Mouse (Mus musculus): ENCODE results near the gene Psma5. TPM values are rescaled to one million over a fixed set of nuclear protein-coding genes. Genes with fewer than 3 reads are reported as not detected.

The Psma5 gene
- polyA plus RNA-seq, 1 experiment from 2014 or later = 294 TPM

- Histone ChIP-seq H3K9ac (replicated peaks; ENCODE audit: low read depth, low read length) (no peak overlapping the region), H3K27ac (ENCODE audit: low read length) (no peak overlapping the region)
- ATAC-seq (ENCODE audit: insufficient number of reproducible peaks, insufficient read depth, low FRiP score, low read depth) = no peak
These were observed 54.2 kb downstream of the Psma5 start for GRCm38 (mm10) chr3:108310921-108311341.

DNA sequence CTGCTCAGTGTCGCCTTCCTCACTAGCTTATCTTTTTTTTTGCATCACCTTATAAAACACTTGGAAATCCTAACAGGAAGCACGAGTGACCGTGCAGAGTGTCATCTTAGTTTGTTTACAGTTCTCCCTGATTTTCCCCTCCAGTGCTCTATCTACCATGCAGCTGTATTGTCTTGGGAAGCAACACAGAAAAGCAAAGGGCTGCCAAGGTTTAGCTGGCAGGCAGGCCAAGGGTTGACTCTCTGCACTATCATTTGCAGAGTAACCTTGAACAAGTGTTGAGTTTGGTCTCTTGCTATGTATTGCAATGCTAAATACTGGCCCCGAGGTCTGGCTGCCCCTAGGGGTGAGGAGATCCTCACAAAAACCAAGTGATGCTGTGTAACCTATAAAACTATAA lies 55.0 kb downstream of the Psma5 start:
- Histone ChIP-seq H3K36me3 (ENCODE audit: control insufficient read depth, insufficient read depth, low read length) (no peaks in the 10 kb centered on the region), H3K4me3 (ENCODE audit: low read depth, low read length) (no peak overlapping the region), H3K9me3 (ENCODE audit: control insufficient read depth, low read depth, low read length) (no peaks in the 10 kb centered on the region), H3K4me2 (replicated peaks; ENCODE audit: low read depth, low read length) (no peak overlapping the region), H3K27ac (ENCODE audit: low read length) (no peak overlapping the region), H3K9ac (replicated peaks; ENCODE audit: low read depth, low read length) (no peak overlapping the region), H3K27me3 (ENCODE audit: control insufficient read depth, insufficient read depth, low read length) (no peaks in the 10 kb centered on the region), H3K4me1 (ENCODE audit: control insufficient read depth, insufficient read depth, low read length) (no peaks in the 10 kb centered on the region)
- no peak for ATAC-seq (ENCODE audit: insufficient number of reproducible peaks, insufficient read depth, low FRiP score, low read depth)
- WGBS = 71% methylated on average over 4 of the region's 4 CpGs

More at GRCm38 (mm10) chr3:108310921-108311341, 54.2 kb downstream of the Psma5 start:
- H3K36me3 ChIP-seq (ENCODE audit: control insufficient read depth, insufficient read depth, low read length) = no peaks in the 10 kb centered on the region
- no peaks in the 10 kb centered on the region for H3K9me3 ChIP-seq (ENCODE audit: control insufficient read depth, low read depth, low read length)
- H3K4me3 ChIP-seq (ENCODE audit: low read depth, low read length) = no peak overlapping the region
- no peaks in the 10 kb centered on the region for H3K27me3 ChIP-seq (ENCODE audit: control insufficient read depth, insufficient read depth, low read length)
- no peak overlapping the region for H3K4me2 ChIP-seq (replicated peaks; ENCODE audit: low read depth, low read length)
- no peaks in the 10 kb centered on the region for H3K4me1 ChIP-seq (ENCODE audit: control insufficient read depth, insufficient read depth, low read length)

GRCm38 (mm10) chr3:108312414-108312813 lies 55.7 kb downstream of the Psma5 start:
- no peak overlapping the region for H3K4me3 ChIP-seq (ENCODE audit: low read depth, low read length)
- no peaks in the 10 kb centered on the region for H3K27me3 ChIP-seq (ENCODE audit: control insufficient read depth, insufficient read depth, low read length)
- H3K36me3 ChIP-seq (ENCODE audit: control insufficient read depth, insufficient read depth, low read length) = no peaks in the 10 kb centered on the region
- no peak overlapping the region for H3K4me2 ChIP-seq (replicated peaks; ENCODE audit: low read depth, low read length)
- H3K9ac ChIP-seq (replicated peaks; ENCODE audit: low read depth, low read length) = no peak overlapping the region
- no peak overlapping the region for H3K27ac ChIP-seq (ENCODE audit: low read length)
- H3K9me3 ChIP-seq (ENCODE audit: control insufficient read depth, low read depth, low read length) = no peaks in the 10 kb centered on the region
- ATAC-seq (ENCODE audit: insufficient number of reproducible peaks, insufficient read depth, low FRiP score, low read depth) = no peak
- H3K4me1 ChIP-seq (ENCODE audit: control insufficient read depth, insufficient read depth, low read length) = no peaks in the 10 kb centered on the region

GRCm38 (mm10) chr3:108313138-108313537 lies 56.4 kb downstream of the Psma5 start:
- Histone ChIP-seq H3K9me3 (ENCODE audit: control insufficient read depth, low read depth, low read length) (no peaks in the 10 kb centered on the region), H3K36me3 (ENCODE audit: control insufficient read depth, insufficient read depth, low read length) (no peaks in the 10 kb centered on the region), H3K27me3 (ENCODE audit: control insufficient read depth, insufficient read depth, low read length) (no peaks in the 10 kb centered on the region), H3K4me1 (ENCODE audit: control insufficient read depth, insufficient read depth, low read length) (no peaks in the 10 kb centered on the region), H3K9ac (replicated peaks; ENCODE audit: low read depth, low read length) (no peak overlapping the region), H3K4me2 (replicated peaks; ENCODE audit: low read depth, low read length) (no peak overlapping the region), H3K27ac (ENCODE audit: low read length) (no peak overlapping the region), H3K4me3 (ENCODE audit: low read depth, low read length) (no peak overlapping the region)
- 78% methylated on average over 4 of the region's 4 CpGs for WGBS
- ATAC-seq (ENCODE audit: insufficient number of reproducible peaks, insufficient read depth, low FRiP score, low read depth) = no peak

GRCm38 (mm10) chr3:108314038-108314675 lies 57.4 kb downstream of the Psma5 start:
- no peak overlapping the region for H3K4me3 ChIP-seq (ENCODE audit: low read depth, low read length)
- no peaks in the 10 kb centered on the region for H3K9me3 ChIP-seq (ENCODE audit: control insufficient read depth, low read depth, low read length)
- 63% methylated on average over 8 of the region's 8 CpGs for WGBS
- no peak overlapping the region for H3K4me2 ChIP-seq (replicated peaks; ENCODE audit: low read depth, low read length)
- H3K4me1 ChIP-seq (ENCODE audit: control insufficient read depth, insufficient read depth, low read length) = no peaks in the 10 kb centered on the region
- no peak overlapping the region for H3K9ac ChIP-seq (replicated peaks; ENCODE audit: low read depth, low read length)
- no peaks in the 10 kb centered on the region for H3K36me3 ChIP-seq (ENCODE audit: control insufficient read depth, insufficient read depth, low read length)
- no peak overlapping the region for H3K27ac ChIP-seq (ENCODE audit: low read length)
- no peak for ATAC-seq (ENCODE audit: insufficient number of reproducible peaks, insufficient read depth, low FRiP score, low read depth)
- H3K27me3 ChIP-seq (ENCODE audit: control insufficient read depth, insufficient read depth, low read length) = no peaks in the 10 kb centered on the region

GRCm38 (mm10) chr3:108318517-108318916 lies 61.8 kb downstream of the Psma5 start:
- no peaks in the 10 kb centered on the region for H3K27me3 ChIP-seq (ENCODE audit: control insufficient read depth, insufficient read depth, low read length)
- no peaks in the 10 kb centered on the region for H3K4me1 ChIP-seq (ENCODE audit: control insufficient read depth, insufficient read depth, low read length)
- no peak overlapping the region for H3K4me2 ChIP-seq (replicated peaks; ENCODE audit: low read depth, low read length)
- no peaks in the 10 kb centered on the region for H3K36me3 ChIP-seq (ENCODE audit: control insufficient read depth, insufficient read depth, low read length)
- 61% methylated on average over 2 of the region's 2 CpGs for WGBS
- no peaks in the 10 kb centered on the region for H3K9me3 ChIP-seq (ENCODE audit: control insufficient read depth, low read depth, low read length)
- H3K9ac ChIP-seq (replicated peaks; ENCODE audit: low read depth, low read length) = no peak overlapping the region
- no peak overlapping the region for H3K4me3 ChIP-seq (ENCODE audit: low read depth, low read length)
- no peak for ATAC-seq (ENCODE audit: insufficient number of reproducible peaks, insufficient read depth, low FRiP score, low read depth)
- no peak overlapping the region for H3K27ac ChIP-seq (ENCODE audit: low read length)

GRCm38 (mm10) chr3:108321671-108322070 lies 64.9 kb downstream of the Psma5 start:
- no peaks in the 10 kb centered on the region for H3K4me1 ChIP-seq (ENCODE audit: control insufficient read depth, insufficient read depth, low read length)
- no peak overlapping the region for H3K9ac ChIP-seq (replicated peaks; ENCODE audit: low read depth, low read length)
- no peaks in the 10 kb centered on the region for H3K27me3 ChIP-seq (ENCODE audit: control insufficient read depth, insufficient read depth, low read length)
- H3K9me3 ChIP-seq (ENCODE audit: control insufficient read depth, low read depth, low read length) = no peaks in the 10 kb centered on the region
- ATAC-seq (ENCODE audit: insufficient number of reproducible peaks, insufficient read depth, low FRiP score, low read depth) = no peak
- 68% methylated on average over 4 of the region's 4 CpGs for WGBS
- no peak overlapping the region for H3K27ac ChIP-seq (ENCODE audit: low read length)
- no peak overlapping the region for H3K4me3 ChIP-seq (ENCODE audit: low read depth, low read length)
- peaks cover 3% of the 10 kb centered on the region; the same call in 1 of the 2 replicates for H3K36me3 ChIP-seq (ENCODE audit: control insufficient read depth, insufficient read depth, low read length)
- no peak overlapping the region for H3K4me2 ChIP-seq (replicated peaks; ENCODE audit: low read depth, low read length)

- 85% methylated on average over 4 of the region's 4 CpGs for WGBS
- Histone ChIP-seq H3K36me3 (ENCODE audit: control insufficient read depth, insufficient read depth, low read length) (peaks cover 3% of the 10 kb centered on the region; the same call in 1 of the 2 replicates), H3K27ac (ENCODE audit: low read length) (no peak overlapping the region), H3K9ac (replicated peaks; ENCODE audit: low read depth, low read length) (no peak overlapping the region), H3K4me2 (replicated peaks; ENCODE audit: low read depth, low read length) (no peak overlapping the region), H3K4me3 (ENCODE audit: low read depth, low read length) (no peak overlapping the region), H3K4me1 (ENCODE audit: control insufficient read depth, insufficient read depth, low read length) (no peaks in the 10 kb centered on the region), H3K9me3 (ENCODE audit: control insufficient read depth, low read depth, low read length) (no peaks in the 10 kb centered on the region), H3K27me3 (ENCODE audit: control insufficient read depth, insufficient read depth, low read length) (no peaks in the 10 kb centered on the region)
- ATAC-seq (ENCODE audit: insufficient number of reproducible peaks, insufficient read depth, low FRiP score, low read depth) = no peak
These were observed 65.4 kb downstream of the Psma5 start for GRCm38 (mm10) chr3:108322136-108322535.

DNA sequence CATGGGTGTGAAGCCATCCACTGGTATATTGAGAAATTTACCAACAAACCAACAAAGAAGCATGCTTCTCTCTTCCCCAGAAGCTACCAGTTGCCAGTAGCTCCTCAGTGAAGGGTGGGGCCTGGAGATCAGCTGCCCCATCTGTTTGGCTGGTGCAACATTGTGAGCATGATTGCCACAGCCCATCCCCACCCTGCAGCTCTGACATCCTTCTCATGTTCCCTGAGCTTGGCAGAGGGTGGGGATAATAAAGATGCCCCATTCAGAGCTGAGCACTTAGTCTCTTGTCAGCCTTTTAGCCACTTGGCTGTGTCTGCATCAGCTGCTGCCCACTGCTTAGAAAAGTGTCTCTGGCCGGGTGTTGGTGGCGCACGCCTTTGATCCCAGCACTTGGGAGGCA lies 66.2 kb downstream of the Psma5 start:
- Histone ChIP-seq H3K4me3 (ENCODE audit: low read depth, low read length) (no peak overlapping the region), H3K36me3 (ENCODE audit: control insufficient read depth, insufficient read depth, low read length) (peaks cover 3% of the 10 kb centered on the region; the same call in 1 of the 2 replicates), H3K9me3 (ENCODE audit: control insufficient read depth, low read depth, low read length) (no peaks in the 10 kb centered on the region), H3K4me2 (replicated peaks; ENCODE audit: low read depth, low read length) (no peak overlapping the region), H3K27me3 (ENCODE audit: control insufficient read depth, insufficient read depth, low read length) (no peaks in the 10 kb centered on the region), H3K27ac (ENCODE audit: low read length) (no peak overlapping the region), H3K9ac (replicated peaks; ENCODE audit: low read depth, low read length) (no peak overlapping the region), H3K4me1 (ENCODE audit: control insufficient read depth, insufficient read depth, low read length) (no peaks in the 10 kb centered on the region)
- ATAC-seq (ENCODE audit: insufficient number of reproducible peaks, insufficient read depth, low FRiP score, low read depth) = no peak
- whole genome bisulfite sequencing = 87% methylated on average over 3 of the region's 3 CpGs

Data from stomach, embryonic 14.5 days (tissue).